Mouse (Mus musculus): Measurements from ENCODE around the gene Cplx3. TPM values are rescaled to one million over a fixed set of nuclear protein-coding genes. Genes with fewer than 3 reads are reported as not detected.

Gene Cplx3
- 0.15 TPM in 1 of 2 replicates, not detected in the other for polyA plus RNA-seq (2016; fragmentation: Nextera tagmentation; extraction: Ambion mirVana)

DNA sequence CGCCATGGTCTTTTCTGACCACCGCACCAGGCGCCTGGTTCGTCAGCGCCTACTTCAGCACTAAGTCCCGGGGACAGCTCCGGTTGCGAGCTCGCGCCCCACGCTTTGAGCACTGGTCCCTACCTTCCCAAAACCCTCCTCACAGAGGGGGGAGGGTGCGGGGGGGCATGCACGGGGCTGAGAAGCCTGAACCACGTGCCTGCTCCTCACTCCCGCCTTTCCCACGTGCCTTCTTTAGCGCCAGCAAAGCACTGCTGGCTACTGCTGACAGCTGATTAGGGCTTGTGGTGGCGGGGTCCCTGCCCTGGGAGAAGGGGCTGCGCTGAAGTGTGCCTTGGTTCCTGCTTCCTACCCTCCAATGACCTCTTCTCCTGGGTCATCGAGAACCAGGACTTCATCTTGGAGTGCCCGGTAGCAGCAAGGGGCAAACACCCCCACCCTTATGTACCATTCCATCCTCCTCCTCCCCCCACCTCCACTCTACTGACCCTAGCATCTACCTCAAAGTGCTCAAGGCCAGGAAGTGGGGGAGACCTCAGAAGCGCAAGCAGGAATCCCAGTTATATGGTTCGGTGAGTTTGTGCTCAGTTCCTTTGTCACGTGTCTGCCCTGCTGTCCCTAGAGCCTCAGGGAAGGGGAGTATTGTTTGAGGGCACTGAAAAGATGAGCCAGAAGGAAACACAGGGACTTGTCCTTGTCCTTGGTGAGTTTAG is at the start of gene Cplx3:
Gene Cplx3, minus strand, starts transcription at position 143 of the 713 bp plus-strand sequence.
- Histone ChIP-seq H3K27me3 (ENCODE audit: insufficient read depth, poor library complexity, severe bottlenecking) (peaks cover 51% of the 10 kb centered on the region), H3K36me3 (no peaks in the 10 kb centered on the region), H3K9me3 (no peaks in the 10 kb centered on the region), H3K4me3 (peak within 1 kb of the TSS; percentile 27), H3K27ac (no peak within 1 kb of the TSS; the same call in 1 of the 2 replicates), H3K4me1 (peaks cover 26% of the 10 kb centered on the region)
- 6% methylated on average over 24 of the region's 24 CpGs for WGBS
- peak; percentile 84 for DNase-seq (ENCODE audit: low spot score)

DNA sequence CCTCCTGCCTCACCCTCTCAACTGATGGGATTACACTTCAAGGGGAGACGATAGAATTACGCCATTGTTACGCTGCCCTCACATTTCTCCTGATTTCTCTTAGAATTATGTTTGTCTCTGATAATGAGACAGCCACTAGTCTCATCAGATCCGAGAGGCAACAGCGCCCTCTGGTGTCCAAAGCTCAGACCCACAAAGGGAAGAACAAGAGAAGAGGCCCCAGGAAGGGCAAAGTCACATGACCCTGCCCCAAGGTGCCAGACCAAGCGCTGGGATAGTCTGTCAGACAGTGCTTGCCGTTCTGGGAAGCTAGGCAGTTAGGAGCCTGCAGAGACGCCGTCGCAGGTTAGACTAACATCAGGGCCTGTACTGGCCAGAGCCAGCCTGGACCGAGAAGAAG is 49.7 kb upstream of the Cplx3 start:
- DNase-seq (ENCODE audit: low spot score), result peak; percentile 96
- H3K27me3 ChIP-seq (ENCODE audit: insufficient read depth, poor library complexity, severe bottlenecking), result peaks cover 25% of the 10 kb centered on the region
- H3K27ac ChIP-seq, result peak overlapping the region; percentile 77
- H3K36me3 ChIP-seq, result no peaks in the 10 kb centered on the region
- 3% methylated on average over 11 of the region's 11 CpGs for WGBS
- H3K9me3 ChIP-seq, result no peaks in the 10 kb centered on the region
- H3K4me3 ChIP-seq, result peak overlapping the region; percentile 42; the same call in 1 of the 2 replicates
- H3K4me1 ChIP-seq, result peaks cover 26% of the 10 kb centered on the region

- no peak for DNase-seq (ENCODE audit: low spot score)
- H3K27me3 ChIP-seq (ENCODE audit: insufficient read depth, poor library complexity, severe bottlenecking), result peaks cover 25% of the 10 kb centered on the region
- no peak overlapping the region for H3K27ac ChIP-seq
- no peaks in the 10 kb centered on the region for H3K36me3 ChIP-seq
- no peak overlapping the region for H3K4me3 ChIP-seq
- 93% methylated on average over 1 of the region's 1 CpGs for WGBS
- peaks cover 26% of the 10 kb centered on the region for H3K4me1 ChIP-seq
- no peaks in the 10 kb centered on the region for H3K9me3 ChIP-seq
Observed at GRCm38 (mm10) chr9:57654966-57655365, 48.9 kb upstream of the Cplx3 start.

DNA sequence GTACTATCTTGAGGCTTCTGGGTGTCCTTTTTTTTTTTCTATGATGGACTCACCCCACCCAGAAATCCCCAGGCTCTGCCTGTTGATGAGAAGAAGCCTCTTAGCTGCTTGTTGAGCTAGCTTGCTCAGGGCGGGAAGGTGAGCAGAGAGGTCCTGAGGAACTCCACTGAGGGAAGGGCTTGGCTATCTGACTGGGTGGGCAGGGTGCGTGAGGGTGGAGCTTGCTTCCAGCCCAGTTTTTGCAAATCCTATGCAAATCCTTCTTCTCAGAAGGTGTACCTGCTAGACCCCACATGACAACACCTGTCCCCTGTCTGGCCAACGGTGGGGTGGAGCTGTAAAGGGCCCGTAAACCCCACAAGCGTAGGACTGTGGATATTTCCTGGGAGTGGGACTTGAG is 47.2 kb upstream of the Cplx3 start, which contains the start of gene Csk:
Gene Csk, minus strand, starts transcription at position 349 of the 400 bp plus-strand sequence.
- DNase-seq (ENCODE audit: low spot score), result no peak
- Histone ChIP-seq H3K27ac (no peak within 1 kb of the TSS), H3K36me3 (no peaks in the 10 kb centered on the region), H3K27me3 (ENCODE audit: insufficient read depth, poor library complexity, severe bottlenecking) (peaks cover 25% of the 10 kb centered on the region), H3K4me1 (peaks cover 26% of the 10 kb centered on the region), H3K4me3 (no peak within 1 kb of the TSS), H3K9me3 (no peaks in the 10 kb centered on the region)
- WGBS, result 33% methylated on average over 5 of the region's 5 CpGs

GRCm38 (mm10) chr9:57652855-57653254 is 46.8 kb upstream of the Cplx3 start:
- Histone ChIP-seq H3K36me3 (no peaks in the 10 kb centered on the region), H3K4me1 (peaks cover 26% of the 10 kb centered on the region), H3K27me3 (ENCODE audit: insufficient read depth, poor library complexity, severe bottlenecking) (peaks cover 25% of the 10 kb centered on the region), H3K27ac (no peak overlapping the region), H3K9me3 (no peaks in the 10 kb centered on the region), H3K4me3 (no peak overlapping the region)
- 63% methylated on average over 3 of the region's 3 CpGs for WGBS
- no peak for DNase-seq (ENCODE audit: low spot score)

- no peaks in the 10 kb centered on the region for H3K36me3 ChIP-seq
- no peak overlapping the region for H3K27ac ChIP-seq
- DNase-seq (ENCODE audit: low spot score), result no peak
- WGBS, result 80% methylated on average over 9 of the region's 9 CpGs
- peaks cover 25% of the 10 kb centered on the region for H3K27me3 ChIP-seq (ENCODE audit: insufficient read depth, poor library complexity, severe bottlenecking)
- peaks cover 26% of the 10 kb centered on the region for H3K4me1 ChIP-seq
- no peaks in the 10 kb centered on the region for H3K9me3 ChIP-seq
- H3K4me3 ChIP-seq, result no peak overlapping the region
Observed at GRCm38 (mm10) chr9:57652351-57652750, 46.3 kb upstream of the Cplx3 start.

DNA sequence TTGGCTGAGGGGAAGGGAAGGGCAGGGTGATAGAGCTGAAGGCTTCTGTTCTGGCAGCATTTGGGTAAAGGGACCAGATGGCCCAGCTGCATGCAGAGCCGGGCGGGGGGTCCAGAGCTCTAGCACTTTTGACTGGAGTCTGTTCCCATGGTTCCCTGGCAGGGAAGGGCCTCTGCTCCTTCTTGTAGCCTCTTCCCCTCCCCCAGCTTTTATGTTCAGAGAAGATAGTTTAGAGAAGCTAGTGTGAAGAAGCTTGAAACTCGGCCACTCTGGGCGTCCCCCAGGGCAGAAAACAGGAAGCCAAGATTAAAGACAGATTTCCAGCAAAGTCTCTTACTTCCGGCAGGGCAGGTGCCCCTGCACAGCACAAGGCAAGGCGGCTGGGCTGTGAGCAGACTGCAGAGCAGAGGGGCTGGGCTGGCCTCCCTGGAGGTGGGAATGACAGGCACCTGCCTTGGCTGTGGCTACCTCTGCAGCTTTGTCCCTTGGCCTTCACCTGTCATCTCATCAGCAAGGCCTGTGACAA is 44.8 kb upstream of the Cplx3 start:
- H3K36me3 ChIP-seq, result no peaks in the 10 kb centered on the region
- DNase-seq (ENCODE audit: low spot score), result no peak
- H3K4me1 ChIP-seq, result peaks cover 24% of the 10 kb centered on the region
- peaks cover 25% of the 10 kb centered on the region for H3K27me3 ChIP-seq (ENCODE audit: insufficient read depth, poor library complexity, severe bottlenecking)
- 24% methylated on average over 6 of the region's 6 CpGs for WGBS
- no peaks in the 10 kb centered on the region for H3K9me3 ChIP-seq
- H3K4me3 ChIP-seq, result no peak overlapping the region
- no peak overlapping the region for H3K27ac ChIP-seq

DNA sequence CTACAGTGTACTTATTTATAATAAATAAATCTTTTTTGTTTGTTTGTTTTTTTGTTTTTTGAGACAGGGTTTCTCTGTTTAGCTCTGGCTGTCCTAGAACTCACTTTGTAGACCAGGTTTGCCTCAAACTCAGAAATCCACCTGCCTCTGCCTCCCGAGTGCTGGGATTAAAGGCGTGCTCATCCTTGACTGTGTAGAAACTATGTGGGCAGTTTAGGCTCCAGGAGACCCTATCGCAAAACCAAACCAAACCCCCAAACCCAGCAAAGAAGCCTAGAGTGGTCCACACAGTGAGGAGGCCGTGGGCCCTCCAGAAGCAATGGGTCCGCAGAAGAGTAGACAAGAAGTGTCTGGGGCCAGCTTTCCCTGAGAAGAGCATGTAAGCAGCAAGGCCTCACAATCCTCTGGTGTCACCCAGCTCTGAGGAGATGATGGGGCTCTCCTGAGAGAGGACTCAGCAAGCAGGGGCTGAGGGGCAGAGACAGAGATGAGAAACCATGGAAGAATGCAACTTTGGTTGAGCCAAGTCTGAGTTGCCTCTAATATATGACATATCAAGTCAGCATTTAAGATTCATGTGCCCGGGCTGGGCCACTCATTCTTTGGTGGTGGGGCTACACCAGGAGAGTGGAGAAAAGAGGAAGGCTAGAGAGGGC is 44.2 kb upstream of the Cplx3 start:
- no peak overlapping the region for H3K4me3 ChIP-seq
- H3K9me3 ChIP-seq, result no peaks in the 10 kb centered on the region
- H3K27me3 ChIP-seq (ENCODE audit: insufficient read depth, poor library complexity, severe bottlenecking), result peaks cover 25% of the 10 kb centered on the region
- no peak overlapping the region for H3K27ac ChIP-seq
- no peak for DNase-seq (ENCODE audit: low spot score)
- 89% methylated on average over 6 of the region's 6 CpGs for WGBS
- H3K4me1 ChIP-seq, result peaks cover 29% of the 10 kb centered on the region
- H3K36me3 ChIP-seq, result no peaks in the 10 kb centered on the region

- Histone ChIP-seq H3K4me1 (peaks cover 41% of the 10 kb centered on the region), H3K9me3 (no peaks in the 10 kb centered on the region), H3K4me3 (no peak overlapping the region), H3K36me3 (no peaks in the 10 kb centered on the region), H3K27ac (no peak overlapping the region), H3K27me3 (ENCODE audit: insufficient read depth, poor library complexity, severe bottlenecking) (no peaks in the 10 kb centered on the region)
- 58% methylated on average over 4 of the region's 4 CpGs for WGBS
- DNase-seq (ENCODE audit: low spot score), result no peak
Observed at GRCm38 (mm10) chr9:57647286-57648108, 41.4 kb upstream of the Cplx3 start.

DNA sequence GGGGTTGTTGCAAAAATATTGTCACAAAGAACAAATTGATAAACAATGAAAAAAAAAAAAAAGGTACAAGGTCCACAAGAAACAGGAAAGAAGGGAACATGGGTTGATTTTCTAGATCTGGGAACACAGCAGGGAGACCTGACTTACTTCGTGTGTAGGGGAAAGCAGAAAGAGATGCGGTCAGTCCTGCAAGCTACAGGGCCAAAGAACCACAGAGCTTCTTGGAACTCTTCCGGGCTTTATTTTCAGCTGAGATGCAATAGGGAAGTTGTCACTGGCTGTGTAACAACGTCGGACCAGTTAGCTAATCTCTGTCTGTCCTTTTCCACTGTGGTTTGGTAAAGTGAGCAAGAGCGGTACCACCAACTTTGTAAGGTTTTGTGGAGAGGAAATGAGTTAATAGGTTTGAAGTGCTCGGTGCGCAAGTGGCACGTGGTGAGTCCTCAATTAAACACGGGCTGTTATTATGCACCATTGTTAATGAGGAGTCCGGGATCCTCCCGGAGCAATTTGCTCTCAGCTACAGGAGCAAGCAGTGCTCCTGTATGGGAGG is 40.5 kb upstream of the Cplx3 start:
- DNase-seq (ENCODE audit: low spot score), result no peak
- Histone ChIP-seq H3K4me1 (peaks cover 47% of the 10 kb centered on the region), H3K36me3 (peaks cover 8% of the 10 kb centered on the region; the same call in 1 of the 2 replicates), H3K9me3 (no peaks in the 10 kb centered on the region), H3K27me3 (ENCODE audit: insufficient read depth, poor library complexity, severe bottlenecking) (no peaks in the 10 kb centered on the region), H3K27ac (no peak overlapping the region), H3K4me3 (no peak overlapping the region)
- WGBS, result 73% methylated on average over 12 of the region's 12 CpGs

DNA sequence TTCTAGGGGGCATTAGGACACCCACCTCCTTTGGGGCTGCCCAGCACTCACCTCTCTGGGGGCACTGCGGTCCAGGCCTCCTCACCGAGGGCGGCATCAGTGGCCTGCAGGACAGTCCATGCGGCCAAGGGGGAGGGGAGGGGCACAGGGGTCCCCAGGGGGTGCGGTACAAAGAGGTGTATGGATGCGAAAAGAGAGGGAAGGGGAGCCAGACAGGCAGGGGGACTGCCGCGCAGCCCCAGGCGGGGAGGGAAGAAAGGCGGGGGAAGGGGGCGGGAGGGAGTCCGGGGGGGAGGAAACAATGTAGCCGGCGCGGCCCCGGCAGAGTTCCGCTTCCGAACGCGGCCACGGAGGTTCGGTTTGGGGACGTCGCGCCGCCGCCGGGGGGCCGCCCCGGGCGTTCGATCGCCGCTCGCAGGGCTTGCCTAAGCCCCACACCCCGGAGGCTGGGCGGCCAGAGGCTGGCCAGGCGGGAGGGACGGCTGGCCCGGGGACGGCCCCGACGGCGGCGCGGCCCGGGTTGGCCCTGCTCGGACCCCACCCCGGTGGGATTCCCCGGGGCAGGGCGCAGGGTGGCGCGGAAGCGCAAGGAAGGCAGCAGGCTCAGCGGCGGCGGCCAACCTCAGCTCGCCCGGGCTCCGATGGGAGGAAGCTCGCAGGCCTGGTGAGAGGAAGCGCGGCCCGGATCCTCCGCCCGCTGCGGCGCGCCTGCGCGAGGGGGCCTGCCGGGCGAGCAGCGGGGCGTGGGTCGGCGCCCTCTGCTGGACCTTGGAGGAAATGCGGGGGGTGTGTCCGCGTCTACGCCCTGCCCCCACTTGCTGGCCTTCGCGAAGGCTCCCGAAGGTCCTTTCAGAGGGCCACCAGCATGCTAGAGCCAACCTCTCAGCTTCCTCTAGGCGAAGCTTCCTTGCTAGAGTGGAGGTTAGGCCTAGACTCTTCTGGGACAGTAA is 39.1 kb upstream of the Cplx3 start:
- peak; percentile 94 for DNase-seq (ENCODE audit: low spot score)
- peaks cover 10% of the 10 kb centered on the region; the same call in 1 of the 2 replicates for H3K36me3 ChIP-seq
- no peaks in the 10 kb centered on the region for H3K9me3 ChIP-seq
- H3K4me3 ChIP-seq, result peak overlapping the region; percentile 99
- peak overlapping the region; percentile 98 for H3K27ac ChIP-seq
- WGBS, result under 1% methylated on average over 83 of the region's 85 CpGs
- H3K4me1 ChIP-seq, result peaks cover 53% of the 10 kb centered on the region
- H3K27me3 ChIP-seq (ENCODE audit: insufficient read depth, poor library complexity, severe bottlenecking), result no peaks in the 10 kb centered on the region
